Mouse (Mus musculus): ENCODE data around the gene Actrt2. TPM values are rescaled to one million over a fixed set of nuclear protein-coding genes. Genes with fewer than 3 reads are reported as not detected.

Gene Actrt2
- polyA plus RNA-seq (2016; fragmentation: Nextera tagmentation; extraction: Ambion mirVana) = not detected in 2 replicates

- no peak within 1 kb of the TSS for H3K9ac ChIP-seq (replicated peaks)
- no peak within 1 kb of the TSS for H3K27ac ChIP-seq
- H3K4me2 ChIP-seq = no peak within 1 kb of the TSS
- H3K36me3 ChIP-seq = no peaks in the 10 kb centered on the region
- H3K4me1 ChIP-seq (replicated peaks) = peaks cover 64% of the 10 kb centered on the region
- 75% methylated on average over 2 of the region's 2 CpGs for WGBS
- peaks cover 25% of the 10 kb centered on the region for H3K27me3 ChIP-seq
- no peak within 1 kb of the TSS for H3K4me3 ChIP-seq (replicated peaks)
- no peak for ATAC-seq (ENCODE audit: insufficient number of reproducible peaks, insufficient read depth, low FRiP score, low TSS enrichment, low read depth)
- no peaks in the 10 kb centered on the region for H3K9me3 ChIP-seq
Observed at GRCm38 (mm10) chr4:154667767-154668166, at the start of gene Actrt2. Gene Actrt2, minus strand, starts transcription at chr4:154667867.

GRCm38 (mm10) chr4:154709391-154710107 is 41.9 kb upstream of the Actrt2 start:
- Histone ChIP-seq H3K9me3 (no peaks in the 10 kb centered on the region), H3K9ac (replicated peaks) (no peak overlapping the region), H3K27ac (peak overlapping the region; percentile 93), H3K4me1 (replicated peaks) (peaks cover 80% of the 10 kb centered on the region), H3K4me3 (replicated peaks) (no peak overlapping the region), H3K4me2 (peak overlapping the region; percentile 35), H3K27me3 (peaks cover 4% of the 10 kb centered on the region; the same call in 1 of the 2 replicates), H3K36me3 (no peaks in the 10 kb centered on the region)
- 13% methylated on average over 21 of the region's 21 CpGs for WGBS
- ATAC-seq (ENCODE audit: insufficient number of reproducible peaks, insufficient read depth, low FRiP score, low TSS enrichment, low read depth) = peak; percentile 53; the same call in 1 of the 2 replicates

DNA sequence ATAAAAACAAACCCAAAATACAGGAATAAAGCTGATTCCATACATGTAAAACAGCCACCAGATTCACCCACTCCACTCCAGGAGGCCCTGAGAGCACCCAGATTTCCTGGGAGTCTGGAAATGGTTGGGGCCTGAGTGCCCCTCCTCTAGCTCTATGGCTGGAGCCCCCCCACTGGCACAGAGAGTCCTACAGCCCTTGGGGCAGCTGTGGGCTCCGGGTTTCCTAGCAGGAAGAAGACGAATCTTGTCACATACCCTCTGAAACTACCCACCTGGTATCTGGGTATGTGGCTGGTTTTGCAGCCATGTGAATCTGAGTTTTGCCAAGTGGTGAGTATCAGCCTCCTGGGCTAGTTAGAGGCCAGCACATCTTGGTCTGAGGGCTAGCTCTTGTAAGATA is 41.1 kb upstream of the Actrt2 start:
- 38% methylated on average over 2 of the region's 2 CpGs for WGBS
- Histone ChIP-seq H3K4me1 (replicated peaks) (peaks cover 88% of the 10 kb centered on the region), H3K9me3 (no peaks in the 10 kb centered on the region), H3K27ac (peak overlapping the region; percentile 93), H3K27me3 (peaks cover 4% of the 10 kb centered on the region; the same call in 1 of the 2 replicates), H3K36me3 (no peaks in the 10 kb centered on the region), H3K4me2 (no peak overlapping the region), H3K4me3 (replicated peaks) (no peak overlapping the region), H3K9ac (replicated peaks) (peak overlapping the region; percentile 27; the same call in 1 of the 2 replicates)
- ATAC-seq (ENCODE audit: insufficient number of reproducible peaks, insufficient read depth, low FRiP score, low TSS enrichment, low read depth) = no peak

DNA sequence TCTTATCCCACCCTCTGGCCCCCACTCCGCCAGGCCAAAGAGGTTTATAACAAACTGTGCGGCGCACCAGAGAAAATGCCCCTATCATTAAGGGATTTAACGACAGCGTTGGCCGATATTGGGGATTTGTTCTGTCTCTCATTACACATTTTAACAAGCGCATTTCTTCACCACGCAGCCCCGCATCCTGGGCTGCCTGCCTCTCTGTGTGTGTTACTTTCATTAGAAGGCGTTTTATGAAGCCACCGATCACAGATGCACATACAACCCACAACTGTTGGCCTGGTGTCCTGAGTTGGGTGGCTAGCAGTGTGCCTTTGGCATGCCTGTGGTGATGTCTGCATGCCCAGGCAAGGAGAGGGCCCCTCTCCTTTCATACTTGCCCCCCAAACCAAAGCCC is 40.6 kb upstream of the Actrt2 start:
- Histone ChIP-seq H3K4me2 (peak overlapping the region; percentile 26; the same call in 1 of the 2 replicates), H3K27me3 (peaks cover 4% of the 10 kb centered on the region; the same call in 1 of the 2 replicates), H3K4me3 (replicated peaks) (no peak overlapping the region), H3K27ac (peak overlapping the region; percentile 93), H3K36me3 (no peaks in the 10 kb centered on the region), H3K4me1 (replicated peaks) (peaks cover 94% of the 10 kb centered on the region), H3K9ac (replicated peaks) (0 out of 2 replicates have a peak overlapping the region, but pooled peaks have one; percentile 27), H3K9me3 (no peaks in the 10 kb centered on the region)
- ATAC-seq (ENCODE audit: insufficient number of reproducible peaks, insufficient read depth, low FRiP score, low TSS enrichment, low read depth) = peak; percentile 8; the same call in 1 of the 2 replicates
- WGBS = 15% methylated on average over 11 of the region's 11 CpGs

GRCm38 (mm10) chr4:154707521-154707920 is 39.9 kb upstream of the Actrt2 start:
- WGBS = 70% methylated on average over 4 of the region's 4 CpGs
- peak overlapping the region; percentile 26; the same call in 1 of the 2 replicates for H3K4me2 ChIP-seq
- ATAC-seq (ENCODE audit: insufficient number of reproducible peaks, insufficient read depth, low FRiP score, low TSS enrichment, low read depth) = no peak
- H3K9ac ChIP-seq (replicated peaks) = no peak overlapping the region
- peaks cover 99% of the 10 kb centered on the region for H3K4me1 ChIP-seq (replicated peaks)
- H3K27ac ChIP-seq = peak overlapping the region; percentile 93
- no peak overlapping the region for H3K4me3 ChIP-seq (replicated peaks)
- no peaks in the 10 kb centered on the region for H3K9me3 ChIP-seq
- no peaks in the 10 kb centered on the region for H3K36me3 ChIP-seq
- H3K27me3 ChIP-seq = peaks cover 4% of the 10 kb centered on the region; the same call in 1 of the 2 replicates

- WGBS = 71% methylated on average over 1 of the region's 1 CpGs
- no peak overlapping the region for H3K9ac ChIP-seq (replicated peaks)
- no peak overlapping the region for H3K4me3 ChIP-seq (replicated peaks)
- no peak overlapping the region for H3K4me2 ChIP-seq
- no peak for ATAC-seq (ENCODE audit: insufficient number of reproducible peaks, insufficient read depth, low FRiP score, low TSS enrichment, low read depth)
- peak overlapping the region; percentile 31; the same call in 1 of the 2 replicates for H3K27ac ChIP-seq
- peaks cover 99% of the 10 kb centered on the region for H3K4me1 ChIP-seq (replicated peaks)
- H3K36me3 ChIP-seq = no peaks in the 10 kb centered on the region
- H3K9me3 ChIP-seq = no peaks in the 10 kb centered on the region
- peaks cover 4% of the 10 kb centered on the region; the same call in 1 of the 2 replicates for H3K27me3 ChIP-seq
Observed at GRCm38 (mm10) chr4:154706442-154706841, 38.8 kb upstream of the Actrt2 start.

- Histone ChIP-seq H3K9me3 (no peaks in the 10 kb centered on the region), H3K36me3 (no peaks in the 10 kb centered on the region), H3K27ac (peak overlapping the region; percentile 32; the same call in 1 of the 2 replicates), H3K4me3 (replicated peaks) (no peak overlapping the region), H3K9ac (replicated peaks) (no peak overlapping the region), H3K27me3 (peaks cover 4% of the 10 kb centered on the region; the same call in 1 of the 2 replicates), H3K4me2 (no peak overlapping the region), H3K4me1 (replicated peaks) (peaks cover 99% of the 10 kb centered on the region)
- WGBS = 41% methylated on average over 4 of the region's 4 CpGs
- no peak for ATAC-seq (ENCODE audit: insufficient number of reproducible peaks, insufficient read depth, low FRiP score, low TSS enrichment, low read depth)
Observed at GRCm38 (mm10) chr4:154705681-154706080, 38.0 kb upstream of the Actrt2 start.

- H3K4me3 ChIP-seq (replicated peaks) = no peak overlapping the region
- no peaks in the 10 kb centered on the region for H3K9me3 ChIP-seq
- WGBS = 77% methylated on average over 6 of the region's 6 CpGs
- H3K4me2 ChIP-seq = no peak overlapping the region
- H3K9ac ChIP-seq (replicated peaks) = no peak overlapping the region
- no peaks in the 10 kb centered on the region for H3K36me3 ChIP-seq
- peaks cover 4% of the 10 kb centered on the region; the same call in 1 of the 2 replicates for H3K27me3 ChIP-seq
- peaks cover 99% of the 10 kb centered on the region for H3K4me1 ChIP-seq (replicated peaks)
- no peak for ATAC-seq (ENCODE audit: insufficient number of reproducible peaks, insufficient read depth, low FRiP score, low TSS enrichment, low read depth)
- H3K27ac ChIP-seq = peak overlapping the region; percentile 32; the same call in 1 of the 2 replicates
Observed at GRCm38 (mm10) chr4:154705056-154705455, 37.4 kb upstream of the Actrt2 start.

DNA sequence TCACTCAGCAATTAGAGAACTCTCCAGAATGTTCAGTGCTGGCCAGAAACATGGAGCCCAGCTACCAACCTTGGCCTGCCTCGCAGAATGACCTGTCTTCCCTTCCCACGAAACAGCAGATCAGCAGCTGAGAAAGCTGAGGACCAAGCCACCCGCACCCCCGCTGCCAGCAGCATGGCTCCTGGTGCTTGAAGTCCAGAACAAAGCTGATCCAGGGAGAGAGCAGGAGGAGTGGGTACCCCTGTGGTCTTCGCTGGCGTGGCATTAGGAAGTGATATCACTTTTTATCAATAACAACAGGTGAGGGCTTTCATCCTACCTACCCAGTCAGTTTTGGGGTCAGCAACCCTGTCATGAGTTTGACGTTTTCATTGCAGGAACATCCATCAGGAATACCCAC is 36.9 kb upstream of the Actrt2 start:
- Histone ChIP-seq H3K4me2 (no peak overlapping the region), H3K36me3 (no peaks in the 10 kb centered on the region), H3K27ac (peak overlapping the region; percentile 85; the same call in 1 of the 2 replicates), H3K4me3 (replicated peaks) (no peak overlapping the region), H3K4me1 (replicated peaks) (peaks cover 95% of the 10 kb centered on the region), H3K9ac (replicated peaks) (no peak overlapping the region), H3K9me3 (no peaks in the 10 kb centered on the region), H3K27me3 (peaks cover 4% of the 10 kb centered on the region; the same call in 1 of the 2 replicates)
- 85% methylated on average over 7 of the region's 7 CpGs for WGBS
- no peak for ATAC-seq (ENCODE audit: insufficient number of reproducible peaks, insufficient read depth, low FRiP score, low TSS enrichment, low read depth)

GRCm38 (mm10) chr4:154703426-154704070 is 35.9 kb upstream of the Actrt2 start:
- H3K27ac ChIP-seq = peak overlapping the region; percentile 85
- 31% methylated on average over 7 of the region's 7 CpGs for WGBS
- no peaks in the 10 kb centered on the region for H3K36me3 ChIP-seq
- H3K9me3 ChIP-seq = no peaks in the 10 kb centered on the region
- no peak overlapping the region for H3K9ac ChIP-seq (replicated peaks)
- H3K4me3 ChIP-seq (replicated peaks) = no peak overlapping the region
- H3K4me2 ChIP-seq = 0 out of 2 replicates have a peak overlapping the region, but pooled peaks have one; percentile 4
- H3K4me1 ChIP-seq (replicated peaks) = peaks cover 92% of the 10 kb centered on the region
- no peak for ATAC-seq (ENCODE audit: insufficient number of reproducible peaks, insufficient read depth, low FRiP score, low TSS enrichment, low read depth)
- peaks cover 4% of the 10 kb centered on the region; the same call in 1 of the 2 replicates for H3K27me3 ChIP-seq

- no peak overlapping the region for H3K9ac ChIP-seq (replicated peaks)
- peaks cover 92% of the 10 kb centered on the region for H3K4me1 ChIP-seq (replicated peaks)
- peaks cover 4% of the 10 kb centered on the region; the same call in 1 of the 2 replicates for H3K27me3 ChIP-seq
- ATAC-seq (ENCODE audit: insufficient number of reproducible peaks, insufficient read depth, low FRiP score, low TSS enrichment, low read depth) = no peak
- peak overlapping the region; percentile 85 for H3K27ac ChIP-seq
- no peak overlapping the region for H3K4me3 ChIP-seq (replicated peaks)
- no peaks in the 10 kb centered on the region for H3K36me3 ChIP-seq
- no peaks in the 10 kb centered on the region for H3K9me3 ChIP-seq
- WGBS = 83% methylated on average over 7 of the region's 7 CpGs
- no peak overlapping the region for H3K4me2 ChIP-seq
Observed at GRCm38 (mm10) chr4:154702931-154703330, 35.3 kb upstream of the Actrt2 start.

All from limb, embryonic 12.5 days (tissue).